Mouse (Mus musculus): ENCODE data around the gene Bpifb4. TPM values are rescaled to one million over a fixed set of nuclear protein-coding genes. Genes with fewer than 3 reads are reported as not detected.

Bpifb4 gene
- not detected for total RNA-seq (2021)
- long read RNA-seq, experiment 1, result 0 reads
- long read RNA-seq, experiment 2, result 0 reads

DNA sequence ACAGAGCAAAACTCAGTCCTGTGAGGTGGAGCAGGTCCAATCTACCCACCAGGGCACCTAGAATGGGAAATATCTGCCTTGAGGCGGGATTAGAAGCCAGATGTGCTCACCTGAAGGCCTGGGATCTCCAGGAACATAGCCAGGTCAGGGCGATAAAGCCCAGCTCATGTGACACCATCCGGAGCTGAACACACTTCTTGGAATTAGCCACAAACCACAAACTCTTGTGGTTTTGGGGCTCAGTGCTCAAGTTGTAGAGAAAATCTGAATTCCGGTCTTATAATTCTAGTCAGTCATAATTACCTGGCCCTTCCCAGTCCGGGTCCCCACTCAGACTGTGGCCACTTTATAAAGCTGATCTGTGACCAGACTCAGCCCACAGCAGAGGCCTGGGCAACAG, at the start of gene Bpifb4:
TSS of gene Bpifb4 (plus strand) at position 370 of the 400 bp plus-strand sequence.
- no peak for DNase-seq

DNA sequence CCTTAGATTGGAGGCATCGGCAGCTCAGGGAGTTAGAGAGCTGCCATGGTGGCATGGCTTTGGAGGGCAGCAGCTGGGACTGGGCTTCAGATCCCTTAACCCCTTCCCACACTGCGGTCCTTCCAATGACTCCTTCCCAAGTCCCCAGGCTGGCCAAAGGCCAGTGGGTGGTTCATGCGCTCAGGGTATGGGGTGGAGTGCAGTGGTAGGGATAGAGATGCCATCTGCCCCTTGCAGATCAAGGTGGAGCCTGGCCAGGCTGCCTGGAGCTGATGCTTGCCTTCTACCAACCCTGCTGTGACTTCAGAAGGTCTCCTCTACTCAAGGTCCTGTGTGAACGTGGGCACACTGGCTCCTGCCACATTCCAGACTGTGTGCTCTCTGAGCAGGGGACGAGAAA, 38.9 kb upstream of the Bpifb4 start:
- no peak for DNase-seq

DNA sequence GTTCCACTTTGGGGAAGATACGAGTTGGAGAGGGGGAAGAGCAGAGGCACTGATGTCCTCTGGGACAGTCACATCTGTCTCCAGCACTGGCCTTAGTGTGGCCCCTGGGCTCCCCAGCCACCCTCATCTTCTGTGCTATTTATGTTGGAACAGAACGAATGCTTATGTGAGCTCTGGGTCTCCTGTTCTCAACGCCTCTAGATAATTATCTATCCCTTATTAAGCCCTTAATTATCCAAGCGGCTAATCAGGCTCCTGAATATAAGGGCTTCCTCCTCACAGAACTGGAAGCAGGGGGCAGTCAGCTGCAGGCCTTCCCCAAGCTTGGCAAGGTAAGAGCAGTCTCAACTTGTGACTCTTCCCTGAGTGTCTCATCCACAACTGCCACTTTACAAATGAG, 37.9 kb upstream of the Bpifb4 start, which contains the start of gene Bpifb6:
TSS of gene Bpifb6 (plus strand) at position 301 of the 400 bp plus-strand sequence.
- no peak for DNase-seq

DNA sequence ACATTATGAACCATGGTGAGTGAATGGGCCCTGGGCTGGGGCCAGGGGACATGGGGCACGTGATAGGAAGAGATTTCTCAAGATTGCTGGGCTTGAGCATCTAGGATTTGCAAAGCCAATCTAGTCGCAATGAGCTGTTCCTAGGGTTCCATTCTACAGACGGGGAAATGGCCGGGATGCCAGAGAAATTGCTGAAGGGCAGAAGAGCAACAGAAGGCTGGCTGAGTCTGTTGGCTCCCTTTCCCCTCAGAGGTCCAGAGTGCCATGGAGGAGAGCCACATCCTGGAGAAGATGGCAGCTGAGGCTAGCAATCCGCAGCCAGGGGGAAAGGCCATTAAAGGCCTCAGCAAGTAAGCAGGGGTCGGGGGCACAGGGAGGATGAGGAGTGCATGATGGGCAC, 35.3 kb upstream of the Bpifb4 start:
- DNase-seq, result no peak

DNA sequence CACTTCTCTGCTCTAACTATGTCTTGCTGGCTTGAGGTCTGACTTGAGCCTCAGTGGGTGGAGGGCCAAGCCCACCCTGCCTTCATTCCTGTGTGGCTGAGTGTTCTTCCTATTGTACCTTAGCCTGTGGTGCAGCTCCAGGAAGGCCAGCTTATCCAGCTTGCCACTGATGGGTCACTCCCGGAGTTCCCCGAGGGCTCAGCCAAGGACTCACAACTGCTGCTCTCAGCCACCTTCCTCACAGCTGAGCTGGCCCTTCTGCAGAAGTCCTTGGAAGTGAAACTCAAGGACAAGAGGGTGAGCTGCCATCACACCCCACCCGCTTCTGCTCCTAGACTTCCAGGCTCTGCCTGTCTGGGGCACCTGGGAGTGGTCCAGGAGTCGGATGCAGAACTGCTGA, 31.4 kb upstream of the Bpifb4 start:
- peak; percentile 51 for DNase-seq

DNA sequence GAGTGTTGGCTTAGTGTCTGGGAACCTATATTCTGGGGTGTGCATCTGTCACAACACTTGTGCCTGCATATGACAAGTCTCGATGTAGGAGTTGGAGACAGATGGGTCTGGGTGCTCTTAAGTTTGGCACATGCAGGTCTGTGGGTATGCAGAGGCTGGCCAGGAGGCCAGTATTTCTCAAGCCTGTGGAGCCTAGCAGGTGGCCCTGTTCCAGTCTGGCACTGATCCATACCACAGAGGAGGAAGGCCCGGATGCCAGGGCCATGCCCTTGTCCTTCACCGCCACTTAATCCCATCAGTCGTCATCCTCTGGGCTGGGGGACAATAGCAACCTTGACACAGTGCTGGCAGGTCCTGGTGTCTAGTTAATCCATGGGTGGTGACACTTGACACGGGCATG, 23.9 kb upstream of the Bpifb4 start:
- DNase-seq, result peak; percentile 89

DNA sequence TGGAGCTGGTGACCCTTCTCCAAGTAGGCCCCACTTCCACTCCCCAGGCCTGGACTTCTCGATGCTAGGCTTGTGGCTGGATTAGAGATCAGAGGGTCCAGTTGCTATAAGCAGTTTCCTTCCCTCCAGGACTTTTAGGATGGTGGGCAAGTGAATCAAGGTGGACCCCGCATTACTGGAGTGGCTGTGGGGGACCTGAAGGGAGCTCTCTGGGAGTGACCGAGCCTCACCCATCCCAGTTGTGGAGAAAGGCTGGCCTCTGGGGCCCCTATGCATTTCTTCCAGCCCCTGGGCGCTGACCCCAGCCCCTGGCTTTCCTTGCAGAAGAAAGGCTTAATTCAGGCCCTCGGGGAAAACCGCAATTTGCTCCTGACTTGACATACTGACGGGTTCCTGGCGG, 20.1 kb upstream of the Bpifb4 start, which contains the start of gene Bpifb3:
TSS of gene Bpifb3 (plus strand) at position 301 of the 400 bp plus-strand sequence.
- no peak for DNase-seq

DNA sequence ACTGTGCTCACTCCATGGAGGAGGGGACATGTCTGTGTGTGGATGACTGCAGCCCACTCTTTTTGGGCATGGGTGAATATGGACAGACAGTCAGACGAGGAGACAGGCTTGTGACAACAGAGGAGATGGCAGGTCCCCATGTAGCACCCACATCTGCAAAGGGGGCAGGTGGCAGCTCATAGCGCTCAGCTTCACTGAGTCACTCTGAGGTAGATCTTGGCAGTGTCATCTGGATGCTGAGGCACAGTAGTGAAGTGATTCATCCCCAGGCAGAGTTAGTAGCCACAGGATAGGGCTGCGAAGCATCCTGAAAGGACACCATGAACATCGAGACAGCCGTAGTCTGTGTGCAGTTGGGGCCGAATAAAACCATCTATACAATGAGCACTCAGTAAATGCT, 16.8 kb upstream of the Bpifb4 start:
- DNase-seq, result no peak

DNA sequence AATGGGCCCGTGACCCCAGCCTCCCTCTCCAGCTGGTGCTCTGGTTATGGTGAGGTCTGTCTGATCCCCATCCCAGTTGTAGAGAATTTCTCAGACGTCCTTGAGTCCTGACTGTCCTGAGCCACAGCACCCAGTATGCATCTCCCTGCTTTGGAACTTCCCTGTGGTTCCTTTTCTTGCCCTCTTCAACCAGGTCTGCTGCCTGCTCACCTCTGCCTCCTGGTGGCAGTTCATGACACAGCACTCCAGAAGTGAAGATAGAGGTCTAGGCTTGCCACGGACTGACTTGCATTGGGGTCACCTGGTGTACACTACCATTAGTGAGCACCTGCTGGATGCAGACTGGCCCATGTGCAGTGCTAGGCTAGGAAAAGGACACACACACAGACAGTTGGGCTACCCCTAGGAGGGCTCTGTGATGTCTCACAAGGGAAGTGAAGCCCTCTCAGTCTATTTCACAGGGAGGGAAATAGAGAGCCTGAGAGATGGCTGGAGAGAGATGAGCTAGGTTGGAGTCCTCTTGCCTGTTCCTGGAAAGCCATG, 8.1 kb upstream of the Bpifb4 start:
- DNase-seq, result peak; percentile 84

DNA sequence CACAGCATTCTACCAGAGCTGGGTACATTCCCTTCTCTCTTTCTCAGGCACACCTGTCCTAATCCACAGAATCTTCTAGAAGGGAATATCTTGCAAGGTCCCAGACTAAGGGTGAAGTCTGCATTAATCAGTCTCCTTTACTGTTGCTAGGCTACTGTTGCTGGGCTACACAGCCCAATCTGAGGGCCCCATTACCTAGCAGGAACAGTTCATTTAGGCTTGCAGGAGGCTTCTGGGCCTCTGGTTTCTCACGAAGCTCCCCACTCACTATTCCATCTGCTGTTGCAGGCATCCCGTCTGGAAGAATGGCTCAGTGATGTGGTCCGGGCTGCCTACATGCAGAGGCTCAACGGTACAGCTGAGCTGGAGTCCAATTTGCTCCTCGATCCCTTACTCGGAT, 6.9 kb upstream of the Bpifb4 start:
- no peak for DNase-seq

DNA sequence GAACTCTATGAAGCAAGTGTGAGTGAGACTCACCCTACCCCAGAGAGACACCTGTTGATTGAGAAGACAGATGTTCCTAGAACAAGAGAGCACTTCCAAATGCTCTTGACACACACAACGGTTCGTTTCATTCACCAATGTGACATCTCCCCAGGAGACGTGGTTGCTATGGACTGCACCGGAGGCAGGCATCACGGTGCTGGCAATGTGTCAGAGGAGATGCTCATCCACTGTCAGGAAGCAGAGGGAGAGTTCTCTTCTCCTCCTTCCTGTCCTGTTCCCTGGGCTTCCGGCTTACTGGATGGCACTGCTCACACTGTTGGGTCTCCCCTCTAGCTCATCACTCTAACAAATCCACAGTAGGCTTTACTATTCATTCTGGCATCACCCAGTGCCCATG, 4.7 kb upstream of the Bpifb4 start:
- no peak for DNase-seq

DNA sequence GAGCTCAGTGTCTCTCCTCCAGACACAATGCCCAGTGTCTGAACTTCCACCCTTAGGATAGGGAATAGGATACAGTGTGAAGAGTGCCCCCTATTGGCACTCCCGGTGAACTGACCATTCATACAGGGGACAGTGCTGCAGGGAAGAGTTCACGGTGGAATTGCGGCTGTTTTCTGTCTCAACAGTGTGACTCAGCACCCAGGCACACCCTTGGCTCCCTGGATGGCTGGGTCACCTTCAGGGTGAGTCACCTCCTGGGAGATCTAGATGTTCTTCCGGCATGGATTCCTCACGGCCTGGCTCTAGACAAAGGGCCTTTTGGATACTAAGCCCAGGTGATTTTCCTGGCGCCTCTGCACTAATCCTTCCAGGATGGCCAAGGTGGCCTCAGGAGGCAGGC, 2.7 kb upstream of the Bpifb4 start:
- peak; percentile 31 for DNase-seq

DNA sequence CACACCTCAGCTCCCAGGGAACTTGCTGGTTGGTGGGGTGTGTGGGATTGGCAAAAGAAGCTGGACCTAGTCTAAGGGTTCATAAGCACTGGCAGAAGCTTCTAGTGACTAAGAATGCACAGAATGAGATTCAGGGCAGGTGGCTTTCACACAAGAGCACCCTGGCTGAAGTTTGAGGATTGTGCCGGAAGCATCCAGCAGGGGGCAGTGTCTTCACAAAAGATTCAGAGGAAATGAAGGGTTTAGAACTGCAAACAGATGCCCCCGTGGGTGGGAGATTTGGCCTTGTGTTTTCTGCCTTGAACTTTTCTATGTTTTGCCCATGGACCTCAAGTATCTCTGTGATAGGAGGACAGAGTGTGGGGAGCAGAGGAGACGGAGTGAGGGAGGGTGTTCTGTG, 5.5 kb downstream of the Bpifb4 start:
- peak; percentile 68 for DNase-seq

DNA sequence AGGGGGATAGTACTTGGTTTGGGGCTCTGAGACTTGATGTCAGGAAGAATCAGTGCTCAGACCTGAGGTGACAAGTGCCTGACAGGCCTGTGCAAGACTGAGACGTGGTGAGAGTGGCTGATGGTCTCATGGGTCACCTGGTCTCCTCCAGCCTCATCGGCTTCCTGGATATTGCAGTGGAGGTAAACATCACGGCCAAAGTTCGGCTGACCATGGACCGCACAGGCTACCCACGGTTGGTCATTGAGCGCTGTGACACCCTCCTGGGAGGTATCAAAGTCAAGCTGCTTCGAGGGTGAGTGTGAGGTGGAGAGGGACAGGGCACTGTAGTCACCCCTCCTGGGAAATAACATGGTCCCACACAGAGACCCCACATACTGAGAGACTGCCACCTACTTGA, 6.6 kb downstream of the Bpifb4 start:
- no peak for DNase-seq

DNA sequence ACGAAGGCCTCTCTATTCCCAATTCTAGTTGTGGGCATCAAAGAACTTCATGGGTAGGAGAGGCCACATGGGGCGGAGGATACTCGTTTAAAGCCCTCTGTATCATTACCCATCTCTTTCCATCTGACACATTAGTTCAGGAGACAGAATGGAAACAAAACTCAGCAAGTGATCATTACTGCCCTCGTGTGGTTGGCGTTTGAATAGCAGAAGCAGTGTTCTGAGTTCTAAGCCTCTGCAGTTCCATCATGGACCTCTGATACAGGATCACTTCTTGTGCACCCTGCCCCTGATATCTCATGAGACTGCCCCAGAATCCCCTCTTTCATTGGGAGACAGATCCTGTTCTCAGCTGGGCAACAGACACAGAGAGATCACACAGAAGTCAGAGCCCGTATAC, 14.9 kb downstream of the Bpifb4 start:
- peak; percentile 76 for DNase-seq

DNA sequence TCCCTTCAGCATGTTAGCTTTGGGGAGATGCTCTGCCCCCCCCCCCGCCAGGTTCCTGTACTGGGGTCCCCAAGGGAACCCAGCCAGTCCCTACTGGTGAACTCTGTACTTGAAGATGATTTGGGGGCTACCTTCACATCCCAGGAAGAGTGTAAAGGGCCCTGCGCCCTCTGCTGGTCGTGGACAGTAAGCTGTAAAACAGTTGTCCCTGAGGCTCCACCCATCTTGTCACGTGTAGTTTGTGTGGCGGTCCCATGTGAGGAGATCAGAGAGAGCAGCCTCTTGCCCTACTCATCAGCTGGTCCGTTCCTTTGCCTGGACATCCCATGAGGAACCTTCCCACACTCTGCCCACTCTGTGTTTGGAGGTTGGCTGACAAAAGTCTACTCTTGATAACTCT, 15.8 kb downstream of the Bpifb4 start:
- DNase-seq, result peak; percentile 62

DNA sequence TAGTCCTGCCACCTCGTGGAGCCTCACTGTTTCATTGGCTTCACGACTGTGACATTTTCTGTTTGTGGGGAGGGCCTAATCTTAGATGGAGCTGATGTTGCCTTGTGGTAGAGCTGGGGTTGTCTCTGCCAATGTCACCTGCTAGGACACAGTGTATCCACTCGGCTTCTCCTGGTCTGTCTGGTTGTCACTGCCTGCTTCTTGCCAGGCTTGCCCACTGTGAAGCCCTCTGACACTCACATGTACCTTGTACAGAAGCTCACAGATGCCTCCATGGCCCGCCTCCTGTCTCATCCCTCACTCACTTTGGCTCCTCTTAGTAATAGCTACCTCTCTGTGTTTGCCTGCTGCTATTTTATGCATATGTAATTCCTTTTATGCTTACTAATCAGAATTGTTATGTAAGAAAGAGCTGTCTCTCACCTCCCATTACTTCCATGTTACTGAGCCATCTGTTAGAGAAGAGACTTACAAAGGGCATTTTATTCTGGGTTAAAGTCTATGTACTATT, 24.9 kb downstream of the Bpifb4 start:
- no peak for DNase-seq

DNA sequence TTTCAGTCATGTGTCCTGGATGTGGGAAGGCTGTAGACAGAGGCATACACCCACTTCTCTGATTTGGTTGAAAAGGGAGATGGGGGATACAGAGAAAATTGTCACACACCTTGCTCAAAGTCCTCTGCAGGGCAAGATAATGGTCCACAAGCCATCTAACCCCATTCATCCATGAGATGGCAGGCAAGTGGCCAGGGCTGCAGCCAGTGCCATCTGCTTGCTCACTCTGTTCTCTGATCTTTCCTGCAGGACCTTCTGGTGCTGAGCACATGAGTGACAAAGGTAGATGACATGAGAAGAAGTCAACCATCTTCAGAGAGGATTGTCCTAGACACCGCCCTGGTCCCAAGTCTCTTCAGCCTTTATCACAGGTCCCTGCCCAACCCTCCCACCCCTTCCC, 25.3 kb downstream of the Bpifb4 start:
- no peak for DNase-seq

DNA sequence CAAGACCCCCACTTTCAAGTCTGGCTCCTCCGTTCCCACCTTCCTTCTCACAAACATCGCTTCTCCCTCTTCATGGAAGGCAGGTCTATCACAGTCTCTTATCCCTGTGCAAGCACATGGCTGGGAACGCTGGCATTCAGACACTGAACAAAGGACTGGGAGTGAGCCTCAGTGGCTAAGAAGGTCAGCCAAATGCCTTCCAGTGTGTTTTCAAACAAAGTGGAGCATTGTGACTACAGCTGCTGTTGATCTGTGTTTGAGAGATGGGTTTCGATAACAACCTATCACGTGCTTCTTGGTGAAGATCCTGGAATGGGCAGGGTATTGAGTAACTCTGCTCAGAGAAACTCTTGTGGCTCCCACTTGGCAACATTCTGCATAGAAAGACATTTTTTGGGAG, 32.2 kb downstream of the Bpifb4 start:
- no peak for DNase-seq

DNA sequence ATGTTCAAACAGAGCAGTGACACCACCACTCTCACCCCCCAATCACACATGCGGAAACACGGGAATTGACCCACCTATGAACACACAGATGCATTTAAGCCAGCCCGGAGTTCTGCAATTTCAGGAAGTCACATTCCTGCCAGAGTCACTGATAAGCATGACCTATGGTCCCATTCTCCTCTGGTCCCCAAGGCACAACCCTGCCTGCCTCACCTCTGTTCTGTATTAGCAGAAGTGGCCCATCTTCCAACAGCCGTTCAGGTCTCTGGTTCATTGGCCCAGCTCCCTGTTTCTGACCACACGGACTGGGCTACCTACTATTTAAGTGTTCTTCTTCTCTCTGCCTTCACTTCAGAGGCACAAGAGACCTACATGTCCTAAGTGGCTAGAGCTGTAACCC, 36.6 kb downstream of the Bpifb4 start, which contains the start of gene Bpifa6:
TSS of gene Bpifa6 (plus strand) at position 364 of the 400 bp plus-strand sequence.
- no peak for DNase-seq

DNA sequence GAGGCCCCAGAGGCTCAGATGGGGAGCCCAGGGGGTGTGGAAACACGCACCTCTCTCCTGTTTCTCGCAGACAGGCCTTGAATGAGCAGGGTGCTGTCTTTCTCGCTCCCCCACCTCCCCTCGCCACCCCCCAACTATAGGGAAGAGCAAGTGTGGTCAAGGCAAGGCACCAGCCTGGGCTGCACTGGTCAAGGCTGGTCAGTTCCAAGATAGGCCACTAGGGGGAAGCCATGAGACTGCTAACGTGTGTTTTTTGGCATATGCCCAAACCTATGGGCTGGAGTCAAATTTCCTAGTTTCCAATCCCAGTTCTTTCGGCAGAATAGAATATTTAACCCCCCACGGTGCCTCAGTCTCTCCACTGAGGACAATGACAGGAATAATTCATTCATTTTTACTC, 57.8 kb downstream of the Bpifb4 start:
- DNase-seq, result peak; percentile 90

DNA sequence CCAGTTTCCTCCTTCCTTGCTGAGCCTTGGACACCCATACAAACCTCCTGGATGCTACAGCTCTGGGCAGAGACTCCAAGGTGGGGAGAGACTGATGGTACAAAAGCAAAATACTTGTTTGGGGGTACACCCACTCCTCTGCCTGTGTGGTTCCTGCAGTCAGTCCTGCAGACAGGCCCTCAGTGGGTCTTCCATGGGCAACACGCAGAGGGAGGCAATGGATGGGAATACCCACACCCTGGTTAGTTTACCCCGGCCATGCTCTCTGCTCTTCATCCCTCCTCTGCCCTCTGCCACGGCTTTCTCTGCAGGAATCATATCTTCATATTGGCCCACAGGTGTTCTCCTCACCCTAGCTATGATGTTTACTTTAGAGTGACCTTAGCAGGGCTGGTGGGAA, 62.5 kb downstream of the Bpifb4 start:
- no peak for DNase-seq

DNA sequence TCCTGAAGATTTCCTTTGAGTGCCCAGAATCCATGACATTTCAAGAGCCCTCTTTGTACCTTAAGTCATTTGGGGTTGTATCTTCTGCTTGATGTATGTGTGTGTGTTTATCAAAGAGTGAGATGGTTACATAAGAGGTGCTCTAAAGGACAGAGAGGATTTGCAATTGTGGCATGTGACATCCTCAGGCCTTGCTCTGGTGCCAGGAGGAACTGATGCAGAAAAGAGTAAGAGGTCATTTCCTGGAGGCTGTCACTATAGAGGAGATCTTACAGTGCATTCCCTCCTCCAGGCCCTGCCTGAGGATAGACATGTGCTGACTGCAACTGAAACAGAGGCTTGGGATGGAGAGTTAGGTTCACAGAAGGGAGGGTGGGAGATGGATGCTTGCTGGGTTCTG, 63.0 kb downstream of the Bpifb4 start:
- DNase-seq, result no peak

DNA sequence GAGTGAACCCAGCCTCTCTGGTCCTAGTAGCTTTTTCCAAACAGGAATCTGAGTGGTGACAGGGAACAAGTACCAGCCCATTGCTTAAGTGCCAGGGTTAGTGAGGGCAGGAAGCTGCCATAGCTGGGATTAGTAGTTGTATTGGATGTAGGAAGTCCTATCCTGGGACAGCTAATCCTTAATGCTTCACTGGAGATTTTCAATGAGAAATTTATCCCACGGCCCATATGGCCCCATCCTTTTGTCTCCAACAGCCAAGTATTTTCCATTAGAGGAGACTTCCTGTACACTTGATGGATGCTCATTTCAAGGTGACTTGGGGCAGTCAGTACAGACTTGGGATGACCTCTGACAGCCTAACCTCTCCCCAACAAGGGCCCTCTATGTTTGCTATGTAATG, 66.4 kb downstream of the Bpifb4 start:
- no peak for DNase-seq

DNA sequence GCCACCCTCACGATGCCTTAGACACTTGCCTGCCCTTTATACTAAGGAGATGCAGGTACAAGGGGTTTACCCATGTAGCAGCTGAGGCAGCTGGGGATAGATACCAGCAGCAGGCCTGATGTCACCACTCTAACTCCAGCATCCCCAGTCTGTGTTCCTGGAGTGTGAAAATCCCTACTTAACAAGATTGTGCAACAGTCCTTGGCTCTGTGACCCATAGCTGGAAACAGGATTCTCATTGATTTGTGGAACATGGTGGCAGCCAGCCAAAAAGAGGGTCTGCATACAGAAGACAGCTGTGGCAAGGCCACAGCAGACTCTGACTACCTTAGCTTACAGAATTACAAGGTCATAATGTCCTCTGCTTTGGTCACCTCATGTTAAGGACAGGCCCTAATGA, 67.1 kb downstream of the Bpifb4 start:
- no peak for DNase-seq

Measured in adrenal gland, postnatal 10 days (tissue).